Mouse (Mus musculus) G1E-ER4 (cell line): ENCODE data around the gene Siglech. TPM values are rescaled to one million over a fixed set of nuclear protein-coding genes. Genes with fewer than 3 reads are reported as not detected.

Experiments used
- GATA1 ChIP-seq: IDR thresholded peaks from one replicate; pipeline ENCODE4 v1.8.0; 2012; ENCODE audit warnings: low read length, inconsistent platforms
- polyA plus RNA-seq: library from polyadenylated mRNA; stranded (reverse); fragments of >175 nt; gene quantifications from 2 replicates; pipeline ENCODE4 v1.2.3, GENCODE M21; 2012

The Siglech gene
- polyA plus RNA-seq, result not detected in 2 replicates

DNA sequence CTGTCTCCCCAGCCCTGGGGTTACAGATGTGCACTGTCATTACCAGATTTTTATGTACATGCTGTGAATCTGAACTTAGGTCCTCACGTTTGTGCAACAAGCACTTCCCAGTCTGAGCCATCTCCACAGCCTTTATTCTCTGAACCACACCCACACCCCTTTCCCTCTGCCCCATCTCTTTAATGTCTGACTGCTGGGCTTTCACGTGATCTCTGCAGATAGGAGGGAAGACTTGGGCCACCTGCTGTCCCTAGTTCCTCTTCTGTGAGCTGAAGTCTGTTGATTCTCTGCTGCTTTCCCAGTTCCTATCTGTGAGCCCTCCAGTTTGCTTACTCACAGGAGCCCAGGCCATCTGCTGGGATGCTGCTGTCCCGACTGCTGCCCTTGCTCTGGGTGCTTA, at the start of gene Siglech:
TSS of gene Siglech (plus strand) at position 253 of the 400 bp plus-strand sequence.
- TF ChIP-seq GATA1, result no peak

DNA sequence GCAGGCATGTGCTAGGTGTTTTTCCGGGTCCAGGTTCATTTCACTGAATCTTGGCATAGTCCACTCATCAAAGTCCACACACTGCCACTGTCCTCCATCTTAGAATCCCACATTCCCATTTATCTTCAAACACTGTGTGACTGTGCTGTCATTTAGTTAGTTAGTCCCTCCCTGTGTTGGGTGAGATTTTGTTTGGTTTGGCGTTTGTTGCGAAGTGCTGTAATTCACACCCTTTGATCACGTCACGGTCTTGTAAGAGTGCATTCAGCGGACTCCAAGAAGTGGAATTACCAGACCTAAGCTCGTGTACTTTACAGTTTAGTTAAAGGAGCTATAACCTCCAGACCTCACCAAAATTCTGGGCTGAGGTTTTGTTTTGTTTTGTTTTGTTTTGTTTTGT, 45.3 kb upstream of the Siglech start:
- no peak for TF ChIP-seq GATA1

- TF ChIP-seq GATA1, result no peak
Measured at GRCm38 (mm10) chr7:55728903-55729302, 39.1 kb upstream of the Siglech start.

- no peak for TF ChIP-seq GATA1
Measured at GRCm38 (mm10) chr7:55734483-55734882, 33.5 kb upstream of the Siglech start.

DNA sequence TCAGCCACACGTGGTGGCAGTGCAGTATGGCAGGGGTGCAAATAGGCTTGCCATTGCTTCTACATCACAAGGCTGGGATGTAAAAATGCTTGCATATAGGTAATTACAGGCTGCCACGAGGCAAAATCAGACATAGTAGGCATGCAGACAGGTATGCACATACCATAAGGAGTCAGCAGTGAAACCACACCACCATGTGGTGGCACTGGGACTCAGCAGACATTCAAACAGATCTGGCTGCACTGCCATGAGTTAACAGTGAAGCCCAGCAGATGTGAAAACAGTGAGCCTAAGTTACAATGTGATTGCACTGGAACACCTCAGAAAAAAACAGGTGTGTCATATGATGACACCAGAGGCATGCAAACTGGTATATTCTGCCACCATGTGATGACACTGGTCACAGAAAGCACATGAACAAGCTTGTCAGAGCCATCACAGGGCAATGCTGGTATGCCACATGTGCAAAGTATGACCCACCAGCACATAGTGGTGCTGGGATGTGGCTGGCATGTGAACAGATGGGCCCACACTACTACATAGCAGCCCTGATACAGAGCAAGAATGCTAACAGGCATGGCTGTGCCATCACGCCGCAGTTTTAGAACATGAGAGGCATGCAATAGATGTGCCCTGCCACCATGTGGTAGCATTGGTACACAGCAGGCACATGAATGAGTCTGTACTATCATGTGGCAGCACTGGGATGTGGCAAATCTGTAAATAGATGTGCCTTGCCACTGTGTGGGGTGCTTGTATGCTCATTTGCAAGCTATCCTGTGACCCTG, 30.7 kb upstream of the Siglech start:
- TF ChIP-seq GATA1, result no peak

GRCm38 (mm10) chr7:55743614-55744267, 24.2 kb upstream of the Siglech start:
- TF ChIP-seq GATA1, result no peak

DNA sequence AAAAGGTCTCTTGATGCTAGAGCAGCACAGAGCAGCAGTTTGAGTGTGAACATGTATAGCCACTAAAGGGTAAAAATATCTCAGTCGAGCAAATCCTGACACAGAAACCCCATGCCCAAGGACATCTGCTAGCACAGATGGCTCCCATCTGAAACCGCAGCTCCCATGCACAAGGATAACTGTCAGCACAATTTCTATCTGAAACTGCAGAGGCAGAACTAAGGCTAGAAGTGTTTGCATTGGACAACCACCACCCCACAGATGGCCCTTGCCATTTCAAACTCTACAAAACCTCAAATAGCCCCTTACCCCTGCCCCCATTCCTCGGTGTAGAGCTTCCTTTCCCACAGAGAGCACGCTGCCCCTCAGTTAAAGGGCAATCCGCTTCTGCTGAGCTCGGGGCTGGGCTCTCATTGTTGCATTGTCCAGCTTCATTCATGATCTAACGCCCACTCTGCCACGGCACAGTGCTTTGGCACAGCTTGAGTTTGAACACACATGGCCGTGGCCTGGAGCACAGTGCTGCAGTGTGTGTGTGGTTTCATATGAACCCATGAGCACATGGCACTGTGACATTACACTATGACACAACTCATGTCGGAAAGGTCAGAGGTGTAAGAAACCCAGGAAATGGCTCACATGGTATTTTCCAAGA, 23.3 kb upstream of the Siglech start:
- no peak for TF ChIP-seq GATA1

GRCm38 (mm10) chr7:55750841-55751240, 17.1 kb upstream of the Siglech start:
- no peak for TF ChIP-seq GATA1

DNA sequence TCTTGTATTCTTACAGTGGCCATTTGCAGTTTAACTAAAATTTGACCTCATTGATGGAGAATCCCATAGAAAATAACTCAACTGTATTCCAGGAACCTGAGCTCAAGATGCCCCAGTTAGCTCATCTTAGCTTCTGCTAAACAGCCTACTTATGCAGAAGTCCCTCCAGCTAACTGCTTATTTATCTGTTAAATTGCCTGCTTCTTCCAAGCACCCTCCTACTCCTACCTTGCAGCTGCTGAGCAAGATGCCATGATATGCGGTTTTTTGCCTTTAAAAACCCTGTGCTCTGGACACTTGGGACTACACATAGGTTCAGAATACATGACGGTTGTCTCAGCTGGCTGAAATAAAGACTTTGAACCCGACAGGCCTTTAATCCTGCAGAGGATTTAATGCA, 8.6 kb upstream of the Siglech start:
- TF ChIP-seq GATA1, result no peak

- no peak for TF ChIP-seq GATA1
Measured at GRCm38 (mm10) chr7:55780011-55780410, 12.0 kb downstream of the Siglech start.

GRCm38 (mm10) chr7:55782493-55782892, 14.5 kb downstream of the Siglech start:
- no peak for TF ChIP-seq GATA1

DNA sequence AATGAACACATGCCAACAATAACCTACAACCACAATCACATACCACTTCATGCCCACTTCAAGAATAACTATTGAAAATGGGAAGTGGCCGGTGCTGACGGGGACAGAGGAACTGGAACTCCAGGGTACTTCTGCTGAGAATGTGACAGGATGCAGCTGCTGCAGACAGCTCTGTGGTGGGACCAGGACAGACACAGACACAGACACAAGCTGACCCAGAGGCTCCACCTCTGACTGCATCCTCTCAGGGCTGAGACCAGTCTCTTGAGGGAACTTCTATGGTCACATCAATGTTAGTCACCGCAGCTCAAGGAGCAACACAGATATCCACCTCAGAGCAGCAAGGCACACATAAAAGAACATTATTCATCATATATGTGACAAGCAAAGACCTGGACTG, 16.6 kb downstream of the Siglech start:
- TF ChIP-seq GATA1, result no peak

DNA sequence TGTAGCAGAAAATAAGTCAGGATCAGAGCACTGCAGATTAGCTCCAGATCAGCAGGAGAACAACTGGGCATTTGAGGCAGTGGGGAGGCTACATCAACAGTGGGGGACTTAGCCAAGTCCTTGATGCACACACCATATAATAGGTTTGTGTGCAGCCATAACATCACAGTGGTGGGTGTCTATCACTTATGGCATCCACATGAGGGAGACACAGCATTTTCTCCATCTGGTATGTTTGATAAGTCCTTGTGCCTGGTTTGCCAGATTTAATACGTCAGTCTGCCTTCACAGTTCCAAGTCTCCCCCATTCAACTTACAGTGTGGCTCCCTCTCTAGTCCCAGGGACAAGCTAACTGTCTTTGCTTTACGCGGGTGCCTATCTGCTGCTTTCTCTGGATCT, 24.3 kb downstream of the Siglech start:
- TF ChIP-seq GATA1, result no peak

GRCm38 (mm10) chr7:55793236-55793951, 25.4 kb downstream of the Siglech start:
- no peak for TF ChIP-seq GATA1

DNA sequence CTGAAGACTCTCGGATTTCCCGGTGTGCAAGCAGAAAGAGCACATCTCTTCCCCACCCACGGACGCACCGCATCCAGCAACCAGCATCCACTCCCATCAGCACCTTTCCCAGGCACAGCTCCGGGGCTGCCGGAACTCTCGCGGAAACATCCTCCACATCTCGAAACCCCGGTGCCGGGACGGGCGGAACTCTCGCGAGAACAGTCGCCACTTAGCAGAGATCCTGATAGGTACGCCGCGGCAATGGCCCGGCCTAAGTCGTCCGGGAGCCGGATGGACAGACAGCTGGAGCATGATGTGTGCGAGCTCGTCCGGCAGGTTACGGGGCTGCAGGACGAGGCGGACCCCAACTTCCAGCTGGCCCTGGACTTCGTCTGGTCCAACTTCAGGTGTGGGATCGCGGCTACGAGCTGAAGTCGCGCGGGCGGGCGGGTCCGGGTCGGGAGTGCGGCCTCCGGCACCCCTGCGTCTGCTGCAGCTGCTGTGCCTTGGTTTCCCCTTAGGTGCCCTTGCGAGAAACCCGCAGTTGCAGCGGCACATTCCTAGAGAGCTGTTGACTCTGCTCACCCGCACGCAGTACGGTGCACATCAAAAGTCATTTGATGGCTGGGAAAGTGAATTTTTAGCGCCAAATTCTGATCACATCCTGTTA, 26.1 kb downstream of the Siglech start, which contains the start of gene Tubgcp5:
TSS of gene Tubgcp5 (plus strand) at position 203 of the 652 bp plus-strand sequence.
- no peak for TF ChIP-seq GATA1
